Mouse (Mus musculus) lung, embryonic 14.5 days (tissue): ENCODE results near the gene Tekt1. TPM values are rescaled to one million over a fixed set of nuclear protein-coding genes. Genes with fewer than 3 reads are reported as not detected.

Source experiments
- ATAC-seq: fragments of 200-750 bp; cut with Nextera tagmentation; 2 replicates; pipeline ENCODE4 v1.8.0; 2017; ENCODE audit warnings: mild to moderate bottlenecking, moderate TSS enrichment, moderate library complexity; ENCODE audit not compliant: insufficient read depth
- DNase-seq: peaks from one replicate; pipeline ENCODE4 v3.0.0-alpha.2; 2015
- H3K27ac ChIP-seq: fragments of 300-500 bp; sonication (generic); 2 replicates; pipeline ENCODE4 v1.5.1; 2014; ENCODE audit warnings: low read depth, mild to moderate bottlenecking, moderate library complexity
- H3K27me3 ChIP-seq: fragments of 300-500 bp; sonication (generic); 2 replicates; pipeline ENCODE4 v1.6.1; 2014; ENCODE audit warnings: low read length, control low read depth; ENCODE audit not compliant: insufficient read depth
- H3K36me3 ChIP-seq: fragments of 300-500 bp; sonication (generic); 2 replicates; pipeline ENCODE4 v1.6.1; 2014; ENCODE audit warnings: control low read depth; ENCODE audit not compliant: insufficient read depth
- H3K4me1 ChIP-seq: fragments of 300-500 bp; sonication (generic); 2 replicates; pipeline ENCODE4 v1.6.1; 2014; ENCODE audit warnings: antibody characterized with exemption, control low read depth; ENCODE audit not compliant: insufficient read depth
- H3K4me2 ChIP-seq: fragments of 300-500 bp; sonication (generic); 2 replicates; pipeline ENCODE4 v1.6.1; 2014; ENCODE audit warnings: mild to moderate bottlenecking
- H3K4me3 ChIP-seq: fragments of 300-500 bp; sonication (generic); 2 replicates; pipeline ENCODE4 v1.5.1; 2014; ENCODE audit warnings: low read depth, low read length
- H3K9ac ChIP-seq: fragments of 300-500 bp; sonication (generic); 2 replicates; pipeline ENCODE4 v1.6.1; 2014
- H3K9me3 ChIP-seq: fragments of 300-500 bp; sonication (generic); 2 replicates; pipeline ENCODE4 v1.6.1; 2016; ENCODE audit warnings: low read depth, low read length, control low read depth
- CTCF ChIP-seq: IDR thresholded peaks from 2 replicates; pipeline ENCODE4 v1.5.1; 2016; ENCODE audit warnings: antibody characterized with exemption, low read depth
- WGBS: fragments of 180-500 bp; shearing (Covaris S2); extraction: QIAGEN DNeasy Blood & Tissue Kit; methylation state at CpG from one replicate; pipeline ENCODE4 v1.1.7; 2014; 5-methylcytosine and 5-hydroxymethylcytosine counted together
- polyA plus RNA-seq: library from polyadenylated mRNA; unstranded; fragments of >200 nt; fragmentation: Nextera tagmentation; extraction: Ambion mirVana; gene quantifications from 2 replicates; pipeline ENCODE4 v1.2.1, GENCODE M21; 2014

Tekt1 gene
- polyA plus RNA-seq, 1 experiment from 2014 or later = 6.1 TPM

GRCm38 (mm10) chr11:72367934-72368674 lies 5.9 kb upstream of the Tekt1 start:
- no peak overlapping the region for H3K4me2 ChIP-seq
- no peaks in the 10 kb centered on the region for H3K36me3 ChIP-seq
- 53% methylated on average over 11 of the region's 11 CpGs for WGBS
- H3K9me3 ChIP-seq = no peaks in the 10 kb centered on the region
- H3K4me3 ChIP-seq = no peak overlapping the region
- H3K9ac ChIP-seq = no peak overlapping the region
- no peak for TF ChIP-seq CTCF
- peak; percentile 40 for DNase-seq
- H3K27me3 ChIP-seq = no peaks in the 10 kb centered on the region
- H3K27ac ChIP-seq = no peak overlapping the region
- H3K4me1 ChIP-seq = peaks cover 16% of the 10 kb centered on the region
- ATAC-seq = peak; percentile 35; the same call in 1 of the 2 replicates

- WGBS = 59% methylated on average over 9 of the region's 9 CpGs
- no peak overlapping the region for H3K27ac ChIP-seq
- no peak for ATAC-seq
Observed at GRCm38 (mm10) chr11:72366126-72366525, 3.9 kb upstream of the Tekt1 start.

GRCm38 (mm10) chr11:72364526-72364925 lies 2.3 kb upstream of the Tekt1 start:
- Histone ChIP-seq H3K27ac (no peak overlapping the region), H3K9me3 (no peaks in the 10 kb centered on the region), H3K4me2 (no peak overlapping the region), H3K9ac (no peak overlapping the region), H3K36me3 (no peaks in the 10 kb centered on the region), H3K27me3 (no peaks in the 10 kb centered on the region), H3K4me1 (peaks cover 16% of the 10 kb centered on the region), H3K4me3 (no peak overlapping the region)
- DNase-seq = no peak
- ATAC-seq = no peak
- 89% methylated on average over 5 of the region's 5 CpGs for WGBS
- TF ChIP-seq CTCF = no peak

More at GRCm38 (mm10) chr11:72366126-72366525, 3.9 kb upstream of the Tekt1 start:
- Histone ChIP-seq H3K9me3 (no peaks in the 10 kb centered on the region), H3K27me3 (no peaks in the 10 kb centered on the region), H3K4me2 (no peak overlapping the region), H3K36me3 (no peaks in the 10 kb centered on the region), H3K4me3 (no peak overlapping the region), H3K4me1 (peaks cover 25% of the 10 kb centered on the region), H3K9ac (no peak overlapping the region)
- TF ChIP-seq CTCF = no peak
- no peak for DNase-seq

- DNase-seq = peak; percentile 68
- no peaks in the 10 kb centered on the region for H3K27me3 ChIP-seq
Observed at GRCm38 (mm10) chr11:72363523-72364240, 1.4 kb upstream of the Tekt1 start.

GRCm38 (mm10) chr11:72361385-72362346 lies 576 bp downstream of the Tekt1 start:
- Histone ChIP-seq H3K9ac (peak overlapping the region; percentile 53), H3K4me2 (peak overlapping the region; percentile 74), H3K4me3 (peak overlapping the region; percentile 38), H3K27ac (peak overlapping the region; percentile 3; the same call in 1 of the 2 replicates), H3K27me3 (no peaks in the 10 kb centered on the region), H3K9me3 (no peaks in the 10 kb centered on the region), H3K4me1 (peaks cover 16% of the 10 kb centered on the region), H3K36me3 (no peaks in the 10 kb centered on the region)
- WGBS = 7% methylated on average over 42 of the region's 42 CpGs
- DNase-seq (peak; percentile 95), ATAC-seq (peak; percentile 86)
- no peak for TF ChIP-seq CTCF

More at GRCm38 (mm10) chr11:72363523-72364240, 1.4 kb upstream of the Tekt1 start:
- Histone ChIP-seq H3K9me3 (no peaks in the 10 kb centered on the region), H3K4me2 (no peak overlapping the region), H3K4me1 (peaks cover 16% of the 10 kb centered on the region), H3K9ac (no peak overlapping the region), H3K27ac (no peak overlapping the region), H3K4me3 (no peak overlapping the region), H3K36me3 (no peaks in the 10 kb centered on the region)
- TF ChIP-seq CTCF = no peak
- no peak for ATAC-seq
- 30% methylated on average over 8 of the region's 8 CpGs for WGBS

GRCm38 (mm10) chr11:72354971-72355728 lies 7.1 kb downstream of the Tekt1 start:
- Histone ChIP-seq H3K4me2 (peak overlapping the region; percentile 49), H3K4me1 (no peaks in the 10 kb centered on the region), H3K9ac (peak overlapping the region; percentile 16; the same call in 1 of the 2 replicates), H3K4me3 (no peak overlapping the region), H3K9me3 (no peaks in the 10 kb centered on the region), H3K27me3 (no peaks in the 10 kb centered on the region), H3K36me3 (no peaks in the 10 kb centered on the region), H3K27ac (no peak overlapping the region)
- TF ChIP-seq CTCF = peak; percentile 97
- 22% methylated on average over 20 of the region's 20 CpGs for WGBS
- peak; percentile 58 for ATAC-seq
- peak; percentile 91 for DNase-seq
